Mouse (Mus musculus) brown adipose tissue, adult 24 weeks (tissue): ENCODE measurements around the gene Tbc1d14. TPM values are rescaled to one million over a fixed set of nuclear protein-coding genes. Genes with fewer than 3 reads are reported as not detected.

Experiments used
- H3K27ac ChIP-seq: fragments of 200-500 bp; replicated peaks from 2 replicates; pipeline ENCODE4 v1.5.1; 2012; ENCODE audit warnings: low read depth, mild to moderate bottlenecking, low read length
- H3K4me1 ChIP-seq: fragments of 200-500 bp; 2 replicates; pipeline ENCODE4 v1.6.1; 2012; ENCODE audit warnings: low read length, mixed read lengths; ENCODE audit not compliant: control insufficient read depth, insufficient read depth, insufficient read length
- H3K4me3 ChIP-seq: fragments of 200-500 bp; 2 replicates; pipeline ENCODE4 v1.5.1; 2012; ENCODE audit warnings: low read depth, mild to moderate bottlenecking, low read length, moderate library complexity; ENCODE audit not compliant: insufficient read depth
- polyA plus RNA-seq: library from polyadenylated mRNA; stranded (reverse); fragments of >200 nt; gene quantifications from 2 replicates; pipeline ENCODE4 v1.2.4, GENCODE M21; 2012; ENCODE audit not compliant: missing spikeins, insufficient read depth, insufficient read length

Gene Tbc1d14
- polyA plus RNA-seq, 1 experiment, result 8.8 TPM

GRCm38 (mm10) chr5:36568118-36568517, 25.0 kb downstream of the Tbc1d14 start:
- Histone ChIP-seq H3K4me3 (no peak overlapping the region), H3K27ac (no peak overlapping the region), H3K4me1 (peaks cover 23% of the 10 kb centered on the region)

GRCm38 (mm10) chr5:36567627-36568026, 25.4 kb downstream of the Tbc1d14 start:
- Histone ChIP-seq H3K27ac (no peak overlapping the region), H3K4me3 (no peak overlapping the region)

GRCm38 (mm10) chr5:36564530-36564929, 28.5 kb downstream of the Tbc1d14 start:
- peaks cover 22% of the 10 kb centered on the region for H3K4me1 ChIP-seq
- no peak overlapping the region; the same call in 1 of the 2 replicates for H3K27ac ChIP-seq
- H3K4me3 ChIP-seq, result no peak overlapping the region

More at GRCm38 (mm10) chr5:36567627-36568026, 25.4 kb downstream of the Tbc1d14 start:
- peaks cover 22% of the 10 kb centered on the region for H3K4me1 ChIP-seq

GRCm38 (mm10) chr5:36563741-36564140, 29.3 kb downstream of the Tbc1d14 start:
- Histone ChIP-seq H3K27ac (peak overlapping the region; percentile 83), H3K4me1 (peaks cover 22% of the 10 kb centered on the region)

GRCm38 (mm10) chr5:36562791-36563445, 30.2 kb downstream of the Tbc1d14 start:
- Histone ChIP-seq H3K4me1 (peaks cover 19% of the 10 kb centered on the region; the same call in 1 of the 2 replicates), H3K4me3 (no peak overlapping the region), H3K27ac (peak overlapping the region; percentile 83)

More at GRCm38 (mm10) chr5:36563741-36564140, 29.3 kb downstream of the Tbc1d14 start:
- H3K4me3 ChIP-seq, result no peak overlapping the region

- Histone ChIP-seq H3K27ac (no peak overlapping the region), H3K4me1 (peaks cover 16% of the 10 kb centered on the region; the same call in 1 of the 2 replicates)
Measured at GRCm38 (mm10) chr5:36561509-36561908, 31.6 kb downstream of the Tbc1d14 start.

GRCm38 (mm10) chr5:36560490-36560889, 32.6 kb downstream of the Tbc1d14 start:
- no peak overlapping the region for H3K4me3 ChIP-seq
- peaks cover 16% of the 10 kb centered on the region; the same call in 1 of the 2 replicates for H3K4me1 ChIP-seq
- H3K27ac ChIP-seq, result 0 out of 2 replicates have a peak overlapping the region, but pooled peaks have one; percentile 45

More at GRCm38 (mm10) chr5:36561509-36561908, 31.6 kb downstream of the Tbc1d14 start:
- no peak overlapping the region for H3K4me3 ChIP-seq

- peak overlapping the region; percentile 45; the same call in 1 of the 2 replicates for H3K27ac ChIP-seq
- no peak overlapping the region for H3K4me3 ChIP-seq
- peaks cover 16% of the 10 kb centered on the region; the same call in 1 of the 2 replicates for H3K4me1 ChIP-seq
Measured at GRCm38 (mm10) chr5:36559510-36560235, 33.4 kb downstream of the Tbc1d14 start.

- Histone ChIP-seq H3K27ac (no peak overlapping the region), H3K4me1 (peaks cover 18% of the 10 kb centered on the region; the same call in 1 of the 2 replicates), H3K4me3 (no peak overlapping the region)
Measured at GRCm38 (mm10) chr5:36559106-36559505, 34.0 kb downstream of the Tbc1d14 start.

GRCm38 (mm10) chr5:36558526-36558925, 34.5 kb downstream of the Tbc1d14 start:
- no peak overlapping the region for H3K27ac ChIP-seq
- H3K4me3 ChIP-seq, result no peak overlapping the region
- peaks cover 13% of the 10 kb centered on the region; the same call in 1 of the 2 replicates for H3K4me1 ChIP-seq

- Histone ChIP-seq H3K4me1 (peaks cover 12% of the 10 kb centered on the region; the same call in 1 of the 2 replicates), H3K27ac (no peak overlapping the region), H3K4me3 (no peak overlapping the region)
Measured at GRCm38 (mm10) chr5:36557584-36558308, 35.3 kb downstream of the Tbc1d14 start.

- Histone ChIP-seq H3K4me1 (peaks cover 7% of the 10 kb centered on the region; the same call in 1 of the 2 replicates), H3K4me3 (no peak overlapping the region), H3K27ac (no peak overlapping the region)
Measured at GRCm38 (mm10) chr5:36556906-36557305, 36.2 kb downstream of the Tbc1d14 start.

- H3K4me1 ChIP-seq, result peaks cover 4% of the 10 kb centered on the region; the same call in 1 of the 2 replicates
- no peak overlapping the region for H3K4me3 ChIP-seq
- no peak overlapping the region for H3K27ac ChIP-seq
Measured at GRCm38 (mm10) chr5:36556289-36556688, 36.8 kb downstream of the Tbc1d14 start.

- Histone ChIP-seq H3K4me3 (no peak overlapping the region), H3K4me1 (peaks cover 4% of the 10 kb centered on the region; the same call in 1 of the 2 replicates), H3K27ac (no peak overlapping the region)
Measured at GRCm38 (mm10) chr5:36554496-36554895, 38.6 kb downstream of the Tbc1d14 start.

- Histone ChIP-seq H3K4me1 (peaks cover 4% of the 10 kb centered on the region; the same call in 1 of the 2 replicates), H3K4me3 (no peak overlapping the region), H3K27ac (no peak overlapping the region)
Measured at GRCm38 (mm10) chr5:36553886-36554285, 39.2 kb downstream of the Tbc1d14 start.
